Mouse (Mus musculus) midbrain, embryonic 14.5 days (tissue): ENCODE measurements around the gene Krtdap. TPM values are rescaled to one million over a fixed set of nuclear protein-coding genes. Genes with fewer than 3 reads are reported as not detected.
"Not testable (repeated sequence)": the region's sequence is repeated elsewhere in the genome, so short reads cannot be mapped to it uniquely, and the experiment has no call there.

Experiments
- ATAC-seq: fragments of 200-750 bp; cut with Nextera tagmentation; 2 replicates; pipeline ENCODE4 v1.8.0; 2017; ENCODE audit warnings: moderate number of reproducible peaks, moderate library complexity; ENCODE audit not compliant: low FRiP score, low TSS enrichment
- DNase-seq: peaks from one replicate; pipeline ENCODE4 v3.0.0-alpha.2; 2015
- H3K27ac ChIP-seq: fragments of 300-500 bp; sonication (generic); replicated peaks from 2 replicates; pipeline ENCODE4 v1.5.1; 2014; ENCODE audit warnings: mild to moderate bottlenecking, low read depth, low read length, moderate library complexity
- H3K27me3 ChIP-seq: fragments of 300-500 bp; sonication (generic); 2 replicates; pipeline ENCODE4 v1.6.1; 2014; ENCODE audit warnings: low read length, control low read depth, mixed read lengths; ENCODE audit not compliant: control insufficient read depth, insufficient read depth
- H3K36me3 ChIP-seq: fragments of 300-500 bp; sonication (generic); 2 replicates; pipeline ENCODE4 v1.6.1; 2014; ENCODE audit warnings: low read length, control low read depth; ENCODE audit not compliant: control insufficient read depth, insufficient read depth
- H3K4me1 ChIP-seq: fragments of 300-500 bp; sonication (generic); 2 replicates; pipeline ENCODE4 v1.6.1; 2014; ENCODE audit warnings: mild to moderate bottlenecking, antibody characterized with exemption, low read length, control low read depth; ENCODE audit not compliant: control insufficient read depth, insufficient read depth
- H3K4me2 ChIP-seq: fragments of 300-500 bp; sonication (generic); 2 replicates; pipeline ENCODE4 v1.6.1; 2014; ENCODE audit warnings: mild to moderate bottlenecking, low read length, moderate library complexity
- H3K4me3 ChIP-seq: fragments of 300-500 bp; sonication (generic); replicated peaks from 2 replicates; pipeline ENCODE4 v1.5.1; 2014; ENCODE audit warnings: low read depth, low read length
- H3K9ac ChIP-seq: fragments of 300-500 bp; sonication (generic); replicated peaks from 2 replicates; pipeline ENCODE4 v1.6.1; 2014; ENCODE audit warnings: mild to moderate bottlenecking, low read length, moderate library complexity
- H3K9me3 ChIP-seq: fragments of 300-500 bp; sonication (generic); 2 replicates; pipeline ENCODE4 v1.6.1; 2016; ENCODE audit warnings: low read length, control low read depth, mixed read lengths; ENCODE audit not compliant: control insufficient read depth
- WGBS: fragments of 180-500 bp; shearing (Covaris S2); extraction: QIAGEN DNeasy Blood & Tissue Kit; methylation state at CpG from one replicate; pipeline ENCODE4 v1.1.7; 2014; 5-methylcytosine and 5-hydroxymethylcytosine counted together
- polyA plus RNA-seq: library from polyadenylated mRNA; unstranded; fragments of >200 nt; fragmentation: Nextera tagmentation; extraction: Ambion mirVana; gene quantifications from 2 replicates; pipeline ENCODE4 v1.2.1, GENCODE M21; 2014

The Krtdap gene
- polyA plus RNA-seq, 1 experiment from 2014 or later: not detected

- no peak within 1 kb of the TSS for H3K4me2 ChIP-seq
- H3K27ac ChIP-seq: no peak within 1 kb of the TSS
- H3K9ac ChIP-seq: no peak within 1 kb of the TSS
- H3K36me3 ChIP-seq: no peaks in the 10 kb centered on the region
- H3K4me3 ChIP-seq: no peak within 1 kb of the TSS
- H3K9me3 ChIP-seq: no peaks in the 10 kb centered on the region
- DNase-seq (no peak), ATAC-seq (no peak)
- WGBS: 88% methylated on average over 18 of the region's 18 CpGs
- no peaks in the 10 kb centered on the region for H3K4me1 ChIP-seq
- H3K27me3 ChIP-seq: no peaks in the 10 kb centered on the region
Measured at GRCm38 (mm10) chr7:30823675-30824074, 36.0 kb downstream of the Krtdap start, which contains the start of gene Ffar2. Gene Ffar2 (minus strand): TSS chr7:30823775.

GRCm38 (mm10) chr7:30824306-30824705 lies 36.6 kb downstream of the Krtdap start:
- Histone ChIP-seq H3K9me3 (no peaks in the 10 kb centered on the region), H3K4me3 (no peak overlapping the region), H3K27me3 (no peaks in the 10 kb centered on the region), H3K4me1 (no peaks in the 10 kb centered on the region), H3K4me2 (no peak overlapping the region), H3K36me3 (no peaks in the 10 kb centered on the region), H3K27ac (no peak overlapping the region), H3K9ac (no peak overlapping the region)
- DNase-seq (no peak), ATAC-seq (no peak)
- WGBS: 92% methylated on average over 3 of the region's 3 CpGs

GRCm38 (mm10) chr7:30826660-30827059 lies 39.0 kb downstream of the Krtdap start:
- H3K4me1 ChIP-seq: no peaks in the 10 kb centered on the region
- no peak overlapping the region for H3K4me2 ChIP-seq
- no peak for ATAC-seq
- H3K27ac ChIP-seq: no peak overlapping the region
- no peak overlapping the region for H3K9ac ChIP-seq
- H3K9me3 ChIP-seq: no peaks in the 10 kb centered on the region
- no peaks in the 10 kb centered on the region for H3K27me3 ChIP-seq
- WGBS: 95% methylated on average over 10 of the region's 10 CpGs
- no peak for DNase-seq
- no peak overlapping the region for H3K4me3 ChIP-seq
- H3K36me3 ChIP-seq: no peaks in the 10 kb centered on the region

- ATAC-seq, H3K9me3 ChIP-seq, H3K9ac ChIP-seq, H3K27me3 ChIP-seq, H3K4me3 ChIP-seq, H3K4me2 ChIP-seq, H3K4me1 ChIP-seq, DNase-seq, H3K27ac ChIP-seq, H3K36me3 ChIP-seq: not testable (repeated sequence)
Measured at GRCm38 (mm10) chr7:30828871-30829270, 41.2 kb downstream of the Krtdap start.

GRCm38 (mm10) chr7:30829428-30829827 lies 41.7 kb downstream of the Krtdap start:
- Histone ChIP-seq H3K27me3 (no peaks in the 10 kb centered on the region), H3K4me3 (no peak overlapping the region), H3K36me3 (no peaks in the 10 kb centered on the region), H3K4me1 (no peaks in the 10 kb centered on the region), H3K27ac (no peak overlapping the region), H3K9me3 (no peaks in the 10 kb centered on the region), H3K9ac (no peak overlapping the region), H3K4me2 (no peak overlapping the region)
- DNase-seq (no peak), ATAC-seq (no peak)
- 65% methylated on average over 3 of the region's 3 CpGs for WGBS

GRCm38 (mm10) chr7:30832261-30832660 lies 44.6 kb downstream of the Krtdap start:
- no peak for ATAC-seq

GRCm38 (mm10) chr7:30832684-30833083 lies 45.0 kb downstream of the Krtdap start:
- ATAC-seq, DNase-seq: not testable (repeated sequence)
- WGBS: 45% methylated on average over 9 of the region's 11 CpGs

More at GRCm38 (mm10) chr7:30832261-30832660, 44.6 kb downstream of the Krtdap start:
- Histone ChIP-seq H3K36me3 (no peaks in the 10 kb centered on the region), H3K4me2 (no peak overlapping the region), H3K9me3 (no peaks in the 10 kb centered on the region), H3K9ac (no peak overlapping the region), H3K27ac (no peak overlapping the region), H3K4me1 (no peaks in the 10 kb centered on the region), H3K27me3 (no peaks in the 10 kb centered on the region), H3K4me3 (no peak overlapping the region)
- no peak for DNase-seq
- 77% methylated on average over 17 of the region's 17 CpGs for WGBS

GRCm38 (mm10) chr7:30837277-30837676 lies 49.6 kb downstream of the Krtdap start:
- H3K4me2 ChIP-seq: no peak overlapping the region
- H3K9ac ChIP-seq: no peak overlapping the region
- no peaks in the 10 kb centered on the region for H3K27me3 ChIP-seq
- no peaks in the 10 kb centered on the region for H3K9me3 ChIP-seq
- H3K4me1 ChIP-seq: no peaks in the 10 kb centered on the region
- ATAC-seq (no peak), DNase-seq (no peak)
- H3K36me3 ChIP-seq: no peaks in the 10 kb centered on the region
- no peak overlapping the region for H3K27ac ChIP-seq
- no peak overlapping the region for H3K4me3 ChIP-seq

More at GRCm38 (mm10) chr7:30832684-30833083, 45.0 kb downstream of the Krtdap start:
- H3K4me1 ChIP-seq, H3K27me3 ChIP-seq, H3K4me2 ChIP-seq, H3K4me3 ChIP-seq, H3K36me3 ChIP-seq, H3K9ac ChIP-seq, H3K27ac ChIP-seq, H3K9me3 ChIP-seq: not testable (repeated sequence)

GRCm38 (mm10) chr7:30840306-30840705 lies 52.6 kb downstream of the Krtdap start:
- WGBS: 81% methylated on average over 3 of the region's 3 CpGs
- no peak overlapping the region for H3K4me2 ChIP-seq
- DNase-seq: no peak

More at GRCm38 (mm10) chr7:30840306-30840705, 52.6 kb downstream of the Krtdap start:
- Histone ChIP-seq H3K27me3 (no peaks in the 10 kb centered on the region), H3K27ac (no peak overlapping the region), H3K36me3 (no peaks in the 10 kb centered on the region), H3K9ac (no peak overlapping the region), H3K4me1 (peaks cover 6% of the 10 kb centered on the region; the same call in 1 of the 2 replicates), H3K9me3 (no peaks in the 10 kb centered on the region), H3K4me3 (no peak overlapping the region)
- no peak for ATAC-seq
